Mouse (Mus musculus) kidney, adult 10 weeks (tissue): ENCODE results near the gene Gm12253. TPM values are rescaled to one million over a fixed set of nuclear protein-coding genes. Genes with fewer than 3 reads are reported as not detected.

ENCODE experiments used
- polyA plus RNA-seq: library from polyadenylated mRNA; stranded (reverse); fragments of 350-450 nt; fragmentation: Illumina TruSeq; extraction: RNeasy Lipid Tissue Mini Kit (QIAGEN cat#74804); gene quantifications from one replicate; pipeline ENCODE4 v1.2.3, GENCODE M21; 2014; ENCODE audit warnings: low read depth, low replicate concordance

The Gm12253 gene
- polyA plus RNA-seq = not detected

GRCm38 (mm10) chr11:58432259-58432658 is at the start of gene Gm12253:
Gene Gm12253 (plus strand): TSS chr11:58432559.

GRCm38 (mm10) chr11:58420815-58421214 is 11.5 kb upstream of the Gm12253 start, which contains the start of gene 1810065E05Rik:
Gene 1810065E05Rik (plus strand): TSS chr11:58421111.

GRCm38 (mm10) chr11:58452759-58453158 is 20.4 kb downstream of the Gm12253 start, which contains the start of gene Lypd9:
Gene Lypd9 (minus strand): TSS chr11:58452923.

GRCm38 (mm10) chr11:58462170-58462569 is 29.8 kb downstream of the Gm12253 start, which contains the start of gene Olfr30:
Gene Olfr30 (minus strand): TSS chr11:58462270.

Other genes starting within 250 kb of the Gm12253 start
- gene Igtp, start 233.0 kb upstream of the Gm12253 start, polyA plus RNA-seq = 11.9 TPM
- gene Irgm2, start 232.9 kb upstream of the Gm12253 start, polyA plus RNA-seq = 17.5 TPM
- gene 4930438A08Rik, start 157.8 kb upstream of the Gm12253 start, polyA plus RNA-seq = not detected
- 0.61 TPM for gene Zfp692, start 125.5 kb upstream of the Gm12253 start, polyA plus RNA-seq
- 65.9 TPM for gene Zfp672, start 102.2 kb upstream of the Gm12253 start, polyA plus RNA-seq
- 0.65 TPM for gene Sh3bp5l, start 101.8 kb upstream of the Gm12253 start, polyA plus RNA-seq
- gene Lypd8, start 53.5 kb upstream of the Gm12253 start, polyA plus RNA-seq = not detected
- gene 1810065E05Rik, start 11.4 kb upstream of the Gm12253 start, polyA plus RNA-seq = not detected
- gene Lypd9, start 20.4 kb downstream of the Gm12253 start, polyA plus RNA-seq = not detected
- gene Olfr30, start 29.7 kb downstream of the Gm12253 start, polyA plus RNA-seq = not detected
- gene Olfr332, start 60.0 kb downstream of the Gm12253 start, polyA plus RNA-seq = not detected
- not detected for gene Olfr331, start 70.0 kb downstream of the Gm12253 start, polyA plus RNA-seq
- gene Olfr330, start 102.3 kb downstream of the Gm12253 start, polyA plus RNA-seq = not detected
- gene Olfr329-ps, start 113.9 kb downstream of the Gm12253 start, polyA plus RNA-seq = not detected
- not detected for gene Olfr328, start 123.1 kb downstream of the Gm12253 start, polyA plus RNA-seq
- not detected for gene Olfr224, start 138.0 kb downstream of the Gm12253 start, polyA plus RNA-seq
- gene Olfr325, start 145.2 kb downstream of the Gm12253 start, polyA plus RNA-seq = not detected
- gene Olfr324, start 162.6 kb downstream of the Gm12253 start, polyA plus RNA-seq = not detected
- not detected for gene 2210407C18Rik, start 183.5 kb downstream of the Gm12253 start, polyA plus RNA-seq
- gene Olfr323, start 197.9 kb downstream of the Gm12253 start, polyA plus RNA-seq = not detected
- gene Trim58, start 207.9 kb downstream of the Gm12253 start, polyA plus RNA-seq = not detected
- gene Olfr322, start 226.2 kb downstream of the Gm12253 start, polyA plus RNA-seq = not detected
- not detected for gene Olfr320, start 248.5 kb downstream of the Gm12253 start, polyA plus RNA-seq